Mouse (Mus musculus) left cerebral cortex, postnatal 14 days (tissue): ENCODE measurements at regions not wholly inside any gene's neighbourhood (a gene's known extent, or its start where the extent isn't known, plus 50 kb on each side); places are given as distances from the start of the nearest gene placed in this dataset.

Source experiments
- DNase-seq, 2 experiments: peaks; one replicate each; pipeline ENCODE4 v3.0.0; 2021 to 2022; ENCODE audit warnings: low spot score in 2 of 2, mixed read lengths in 1 of 2
- intact Hi-C: fragments of 180-260 bp; cut with DNase I; formaldehyde crosslinking; loops from one replicate; pipeline ENCODE4 v1.15.1; 2025

GRCm38 (mm10) chr13:54315333-54315732, 55.8 kb upstream of the Cplx2 start:
- intact Hi-C loops, result no loop called here
- no peak for DNase-seq

- intact Hi-C loops, result no loop called here
- no peak for DNase-seq
Measured at GRCm38 (mm10) chr13:54316907-54317306, 54.2 kb upstream of the Cplx2 start.

- intact Hi-C loops, result no loop called here
- DNase-seq, result no peak
Measured at GRCm38 (mm10) chr13:54318161-54318560, 53.0 kb upstream of the Cplx2 start.

- intact Hi-C loops, result no loop called here
- DNase-seq, result no peak
Measured at GRCm38 (mm10) chr13:54318601-54319000, 52.5 kb upstream of the Cplx2 start.

- no peak for DNase-seq
- intact Hi-C loops, result loop anchor here (5.0 kb wide), 1 partner anchor 73 kb away; no protein-coding TSS in a partner anchor
Measured at GRCm38 (mm10) chr13:54320212-54320611, 50.9 kb upstream of the Cplx2 start.

GRCm38 (mm10) chr13:54321011-54321410, 50.1 kb upstream of the Cplx2 start:
- intact Hi-C loops, result loop anchor here (5.0 kb wide), 1 partner anchor 74 kb away; no protein-coding TSS in a partner anchor
- no peak for DNase-seq
